Mouse (Mus musculus): ENCODE measurements around the gene Dnah14.
A peak's percentile ranks its signal among the peaks of the same experiment; 100 is the strongest.

Dnah14 gene

GRCm38 (mm10) chr1:181793541-181793940 is 217.2 kb downstream of the Dnah14 start:
- DNase-seq: peak; percentile 18

- no peak for DNase-seq
Observed at GRCm38 (mm10) chr1:181799911-181800310, 223.6 kb downstream of the Dnah14 start.

- no peak for DNase-seq
Observed at GRCm38 (mm10) chr1:181800667-181801066, 224.3 kb downstream of the Dnah14 start.

GRCm38 (mm10) chr1:181811481-181812223 is 235.3 kb downstream of the Dnah14 start:
- no peak for DNase-seq

GRCm38 (mm10) chr1:181826716-181827115 is 250.4 kb downstream of the Dnah14 start:
- no peak for DNase-seq

GRCm38 (mm10) chr1:181828365-181828764 is 252.0 kb downstream of the Dnah14 start:
- peak; percentile 34 for DNase-seq

GRCm38 (mm10) chr1:181832720-181833119 is 256.4 kb downstream of the Dnah14 start:
- no peak for DNase-seq

- no peak for DNase-seq
Observed at GRCm38 (mm10) chr1:181833143-181833542, 256.8 kb downstream of the Dnah14 start.

GRCm38 (mm10) chr1:181838111-181838510 is 261.8 kb downstream of the Dnah14 start:
- no peak for DNase-seq

GRCm38 (mm10) chr1:181839746-181840366 is 263.5 kb downstream of the Dnah14 start:
- no peak for DNase-seq

- DNase-seq: no peak
Observed at GRCm38 (mm10) chr1:181841396-181841795, 265.0 kb downstream of the Dnah14 start.

- DNase-seq: peak; percentile 97
Observed at GRCm38 (mm10) chr1:181841864-181842672, 265.7 kb downstream of the Dnah14 start.

- no peak for DNase-seq
Observed at GRCm38 (mm10) chr1:181842781-181843180, 266.4 kb downstream of the Dnah14 start, which contains the start of gene Lbr. Gene Lbr, minus strand, starts transcription at chr1:181843046.

GRCm38 (mm10) chr1:181844874-181845547 is 268.7 kb downstream of the Dnah14 start:
- no peak for DNase-seq

GRCm38 (mm10) chr1:181845767-181846166 is 269.4 kb downstream of the Dnah14 start:
- DNase-seq: peak; percentile 75

- DNase-seq: peak; percentile 85
Observed at GRCm38 (mm10) chr1:181847396-181847795, 271.0 kb downstream of the Dnah14 start.

GRCm38 (mm10) chr1:181848210-181848609 is 271.9 kb downstream of the Dnah14 start:
- DNase-seq: no peak

- DNase-seq: no peak
Observed at GRCm38 (mm10) chr1:181850441-181850840, 274.1 kb downstream of the Dnah14 start.

- DNase-seq: no peak
Observed at GRCm38 (mm10) chr1:181851521-181852310, 275.4 kb downstream of the Dnah14 start.

GRCm38 (mm10) chr1:181852466-181852865 is 276.1 kb downstream of the Dnah14 start:
- DNase-seq: peak; percentile 46

- peak; percentile 43 for DNase-seq
Observed at GRCm38 (mm10) chr1:181853081-181853736, 276.9 kb downstream of the Dnah14 start.
